Mouse (Mus musculus): Measurements from ENCODE around the gene Spata2l. TPM values are rescaled to one million over a fixed set of nuclear protein-coding genes. Genes with fewer than 3 reads are reported as not detected.

The Spata2l gene
- polyA plus RNA-seq, 1 experiment from 2014 or later, result 2.5 TPM

GRCm38 (mm10) chr8:123193771-123194170 is 42.3 kb downstream of the Spata2l start:
- Histone ChIP-seq H3K9me3 (replicated peaks) (no peaks in the 10 kb centered on the region), H3K27ac (ENCODE audit: poor library complexity, severe bottlenecking) (no peak overlapping the region), H3K4me3 (no peak overlapping the region), H3K4me1 (replicated peaks) (no peaks in the 10 kb centered on the region; the same call in 1 of the 2 replicates), H3K4me2 (no peak overlapping the region), H3K36me3 (no peaks in the 10 kb centered on the region), H3K27me3 (replicated peaks) (no peaks in the 10 kb centered on the region), H3K9ac (no peak overlapping the region)
- ATAC-seq (ENCODE audit: insufficient number of reproducible peaks, low FRiP score), result no peak
- 87% methylated on average over 9 of the region's 9 CpGs for WGBS

- Histone ChIP-seq H3K36me3 (no peaks in the 10 kb centered on the region), H3K9ac (no peak overlapping the region), H3K27me3 (replicated peaks) (no peaks in the 10 kb centered on the region), H3K4me3 (no peak overlapping the region), H3K27ac (ENCODE audit: poor library complexity, severe bottlenecking) (no peak overlapping the region), H3K4me1 (replicated peaks) (no peaks in the 10 kb centered on the region; the same call in 1 of the 2 replicates), H3K9me3 (replicated peaks) (no peaks in the 10 kb centered on the region), H3K4me2 (no peak overlapping the region)
- 61% methylated on average over 8 of the region's 8 CpGs for WGBS
- ATAC-seq (ENCODE audit: insufficient number of reproducible peaks, low FRiP score), result no peak
Observed at GRCm38 (mm10) chr8:123191908-123192307, 44.1 kb downstream of the Spata2l start.

GRCm38 (mm10) chr8:123190678-123191077 is 45.4 kb downstream of the Spata2l start:
- Histone ChIP-seq H3K27me3 (replicated peaks) (no peaks in the 10 kb centered on the region), H3K9me3 (replicated peaks) (no peaks in the 10 kb centered on the region), H3K4me2 (peak overlapping the region; percentile 33), H3K36me3 (no peaks in the 10 kb centered on the region), H3K9ac (0 out of 2 replicates have a peak overlapping the region, but pooled peaks have one; percentile 5), H3K27ac (ENCODE audit: poor library complexity, severe bottlenecking) (no peak overlapping the region), H3K4me1 (replicated peaks) (peaks cover 10% of the 10 kb centered on the region), H3K4me3 (no peak overlapping the region)
- 1% methylated on average over 9 of the region's 9 CpGs for WGBS
- no peak for ATAC-seq (ENCODE audit: insufficient number of reproducible peaks, low FRiP score)

- H3K4me3 ChIP-seq, result no peak overlapping the region
- H3K9ac ChIP-seq, result no peak overlapping the region
- no peak for ATAC-seq (ENCODE audit: insufficient number of reproducible peaks, low FRiP score)
- peaks cover 17% of the 10 kb centered on the region for H3K4me1 ChIP-seq (replicated peaks)
- H3K9me3 ChIP-seq (replicated peaks), result no peaks in the 10 kb centered on the region
- H3K36me3 ChIP-seq, result no peaks in the 10 kb centered on the region
- no peaks in the 10 kb centered on the region for H3K27me3 ChIP-seq (replicated peaks)
- H3K27ac ChIP-seq (ENCODE audit: poor library complexity, severe bottlenecking), result no peak overlapping the region
- no peak overlapping the region for H3K4me2 ChIP-seq
- 72% methylated on average over 7 of the region's 7 CpGs for WGBS
Observed at GRCm38 (mm10) chr8:123188841-123189240, 47.2 kb downstream of the Spata2l start.

GRCm38 (mm10) chr8:123188006-123188405 is 48.0 kb downstream of the Spata2l start:
- WGBS, result 76% methylated on average over 2 of the region's 2 CpGs
- Histone ChIP-seq H3K36me3 (no peaks in the 10 kb centered on the region), H3K4me1 (replicated peaks) (peaks cover 17% of the 10 kb centered on the region), H3K4me2 (no peak overlapping the region), H3K27me3 (replicated peaks) (no peaks in the 10 kb centered on the region), H3K4me3 (no peak overlapping the region), H3K27ac (ENCODE audit: poor library complexity, severe bottlenecking) (no peak overlapping the region), H3K9me3 (replicated peaks) (no peaks in the 10 kb centered on the region), H3K9ac (no peak overlapping the region)
- no peak for ATAC-seq (ENCODE audit: insufficient number of reproducible peaks, low FRiP score)

GRCm38 (mm10) chr8:123185566-123186409 is 50.2 kb downstream of the Spata2l start, which contains the start of gene Dpep1:
Gene Dpep1 (plus strand): TSS chr8:123186242.
- Histone ChIP-seq H3K4me2 (no peak within 1 kb of the TSS), H3K36me3 (no peaks in the 10 kb centered on the region), H3K27ac (ENCODE audit: poor library complexity, severe bottlenecking) (0 out of 2 replicates have a peak within 1 kb of the TSS, but pooled peaks have one; percentile 22), H3K4me3 (no peak within 1 kb of the TSS), H3K9me3 (replicated peaks) (no peaks in the 10 kb centered on the region), H3K27me3 (replicated peaks) (no peaks in the 10 kb centered on the region), H3K9ac (no peak within 1 kb of the TSS), H3K4me1 (replicated peaks) (peaks cover 17% of the 10 kb centered on the region)
- 31% methylated on average over 19 of the region's 19 CpGs for WGBS
- no peak for ATAC-seq (ENCODE audit: insufficient number of reproducible peaks, low FRiP score)

- no peak for ATAC-seq (ENCODE audit: insufficient number of reproducible peaks, low FRiP score)
- 66% methylated on average over 3 of the region's 3 CpGs for WGBS
Observed at GRCm38 (mm10) chr8:123181391-123181790, 54.6 kb downstream of the Spata2l start.

More at GRCm38 (mm10) chr8:123181391-123181790, 54.6 kb downstream of the Spata2l start:
- H3K9me3 ChIP-seq (replicated peaks), result peaks cover 25% of the 10 kb centered on the region
- no peaks in the 10 kb centered on the region for H3K27me3 ChIP-seq (replicated peaks)
- peaks cover 13% of the 10 kb centered on the region for H3K4me1 ChIP-seq (replicated peaks)
- H3K36me3 ChIP-seq, result no peaks in the 10 kb centered on the region
- H3K4me3 ChIP-seq, result no peak overlapping the region
- H3K4me2 ChIP-seq, result no peak overlapping the region
- no peak overlapping the region for H3K27ac ChIP-seq (ENCODE audit: poor library complexity, severe bottlenecking)
- no peak overlapping the region for H3K9ac ChIP-seq

Other genes starting within 250 kb of the Spata2l start
- gene Ankrd11, start 194.0 kb downstream of the Spata2l start, polyA plus RNA-seq (2016; fragmentation: Nextera tagmentation; extraction: Ambion mirVana), result 62.4 and 64.8 TPM in 2 replicates
- gene Spg7, start 173.3 kb downstream of the Spata2l start, polyA plus RNA-seq (2016; fragmentation: Nextera tagmentation; extraction: Ambion mirVana), result 77.3 and 79.9 TPM in 2 replicates
- gene Rpl13, start 133.9 kb downstream of the Spata2l start, polyA plus RNA-seq (2016; fragmentation: Nextera tagmentation; extraction: Ambion mirVana), result 1,041 and 1,045 TPM in 2 replicates
- 0.18 and 0.24 TPM in 2 replicates for gene Cpne7, start 118.9 kb downstream of the Spata2l start, polyA plus RNA-seq (2016; fragmentation: Nextera tagmentation; extraction: Ambion mirVana)
- gene Sult5a1, start 77.9 kb downstream of the Spata2l start, polyA plus RNA-seq (2016; fragmentation: Nextera tagmentation; extraction: Ambion mirVana), result 5.4 and 5.8 TPM in 2 replicates
- gene Dpep1, start 50.0 kb downstream of the Spata2l start, polyA plus RNA-seq (2016; fragmentation: Nextera tagmentation; extraction: Ambion mirVana), result 2.5 and 2.8 TPM in 2 replicates
- gene Chmp1a, start 23.5 kb downstream of the Spata2l start, polyA plus RNA-seq (2016; fragmentation: Nextera tagmentation; extraction: Ambion mirVana), result 97.9 and 102 TPM in 2 replicates
- gene Spata33, start 23.4 kb downstream of the Spata2l start, polyA plus RNA-seq (2016; fragmentation: Nextera tagmentation; extraction: Ambion mirVana), result 3.4 and 4.2 TPM in 2 replicates
- gene Cdk10, start 11.4 kb downstream of the Spata2l start, polyA plus RNA-seq (2016; fragmentation: Nextera tagmentation; extraction: Ambion mirVana), result 20.3 and 23.6 TPM in 2 replicates
- gene Zfp276, start 18.0 kb upstream of the Spata2l start, polyA plus RNA-seq (2016; fragmentation: Nextera tagmentation; extraction: Ambion mirVana), result 16.0 and 18.2 TPM in 2 replicates
- gene Vps9d1, start 18.1 kb upstream of the Spata2l start, polyA plus RNA-seq (2016; fragmentation: Nextera tagmentation; extraction: Ambion mirVana), result 19.5 and 20.0 TPM in 2 replicates
- gene Fanca, start 82.3 kb upstream of the Spata2l start, polyA plus RNA-seq (2016; fragmentation: Nextera tagmentation; extraction: Ambion mirVana), result 23.0 and 23.6 TPM in 2 replicates
- 2.8 and 3.4 TPM in 2 replicates for gene Spire2, start 96.5 kb upstream of the Spata2l start, polyA plus RNA-seq (2016; fragmentation: Nextera tagmentation; extraction: Ambion mirVana)
- 172 TPM in 2 replicates for gene Tcf25, start 137.5 kb upstream of the Spata2l start, polyA plus RNA-seq (2016; fragmentation: Nextera tagmentation; extraction: Ambion mirVana)
- gene Mc1r, start 170.9 kb upstream of the Spata2l start, polyA plus RNA-seq (2016; fragmentation: Nextera tagmentation; extraction: Ambion mirVana), result not detected in 2 replicates
- 7.6 and 9.1 TPM in 2 replicates for gene Tubb3, start 175.2 kb upstream of the Spata2l start, polyA plus RNA-seq (2016; fragmentation: Nextera tagmentation; extraction: Ambion mirVana)
- 34.7 and 36.0 TPM in 2 replicates for gene Def8, start 187.3 kb upstream of the Spata2l start, polyA plus RNA-seq (2016; fragmentation: Nextera tagmentation; extraction: Ambion mirVana)
- 56.4 and 61.8 TPM in 2 replicates for gene Afg3l1, start 241.7 kb upstream of the Spata2l start, polyA plus RNA-seq (2016; fragmentation: Nextera tagmentation; extraction: Ambion mirVana)